Mouse (Mus musculus) mouse trophoblast stem cell (cell line): ENCODE results near the gene Cep57l1.
"Not testable (repeated sequence)": the region's sequence is repeated elsewhere in the genome, so short reads cannot be mapped to it uniquely, and the experiment has no call there.

Experiments used
- in situ Hi-C, 2 experiments: fragments of 300-500 bp; cut with MseI, MboI; formaldehyde crosslinking; loops; 2 replicates in 1 of 2; 3 replicates in 1 of 2; pipeline ENCODE4 v1.15.1; 2025

Cep57l1 gene

DNA sequence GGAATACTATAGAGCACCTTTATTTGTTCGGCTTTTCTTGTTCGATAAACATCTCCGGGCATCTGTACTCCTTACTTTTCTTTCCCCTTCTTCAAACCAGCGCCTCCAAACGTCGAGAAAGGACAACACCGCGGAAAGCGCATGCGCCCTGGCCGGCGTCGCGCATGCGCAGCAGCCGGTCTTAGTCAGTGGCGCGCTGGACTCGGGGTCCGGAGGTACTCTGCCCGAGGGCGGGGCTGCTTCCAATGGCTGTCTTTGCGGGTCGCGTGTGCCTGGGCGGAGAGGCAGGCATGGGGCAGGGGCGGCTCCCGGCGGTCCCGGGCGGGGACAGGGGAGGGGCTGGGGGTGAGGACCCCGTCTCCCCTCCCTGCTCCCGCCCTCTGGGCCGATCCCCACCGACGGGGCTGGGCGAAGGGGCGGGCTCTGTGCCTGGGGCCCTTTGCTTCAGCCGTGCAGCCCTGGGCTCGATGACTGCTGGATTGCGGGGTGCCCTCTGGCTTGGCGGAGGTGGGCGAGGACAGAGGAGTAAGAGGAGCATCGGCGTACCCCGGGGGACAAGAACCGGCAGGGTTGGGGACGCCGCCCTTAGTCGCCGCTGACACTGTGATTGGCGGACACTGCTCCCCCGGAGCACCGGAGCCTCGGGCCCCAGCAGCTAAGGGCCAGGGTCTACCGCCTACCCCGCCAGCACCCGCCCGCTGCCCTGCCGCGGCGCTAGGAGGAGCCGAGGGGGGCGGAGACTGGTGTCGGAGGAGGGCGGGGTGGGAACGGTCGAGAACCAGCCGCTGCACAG, at the start of gene Cep57l1, which contains the start of gene Sesn1:
Gene Cep57l1, minus strand, starts transcription at position 101 of the 793 bp plus-strand sequence.
Gene Sesn1, plus strand, starts transcription at position 165 of the 793 bp plus-strand sequence.
- in situ Hi-C loops, result no loop called here

DNA sequence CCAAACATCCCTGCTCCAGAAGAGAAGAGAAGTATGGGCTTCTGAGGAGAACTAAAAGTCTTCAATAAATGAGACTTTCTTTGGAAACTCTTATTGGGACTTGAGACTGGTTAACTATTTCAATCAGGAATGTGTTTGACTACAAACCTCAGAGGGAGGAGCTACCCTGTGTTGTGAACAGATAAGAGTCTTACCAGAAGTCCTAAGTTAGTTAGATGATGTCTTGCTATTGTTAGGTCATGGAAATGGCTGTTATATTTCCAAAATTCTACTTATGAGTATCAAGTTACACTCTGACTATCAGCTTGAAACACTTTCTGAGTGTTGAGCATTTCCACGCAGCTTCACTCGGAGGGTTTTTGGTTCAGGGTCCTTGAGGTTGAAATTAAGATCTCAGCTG, 39.0 kb upstream of the Cep57l1 start:
- in situ Hi-C loops, result no loop called here

DNA sequence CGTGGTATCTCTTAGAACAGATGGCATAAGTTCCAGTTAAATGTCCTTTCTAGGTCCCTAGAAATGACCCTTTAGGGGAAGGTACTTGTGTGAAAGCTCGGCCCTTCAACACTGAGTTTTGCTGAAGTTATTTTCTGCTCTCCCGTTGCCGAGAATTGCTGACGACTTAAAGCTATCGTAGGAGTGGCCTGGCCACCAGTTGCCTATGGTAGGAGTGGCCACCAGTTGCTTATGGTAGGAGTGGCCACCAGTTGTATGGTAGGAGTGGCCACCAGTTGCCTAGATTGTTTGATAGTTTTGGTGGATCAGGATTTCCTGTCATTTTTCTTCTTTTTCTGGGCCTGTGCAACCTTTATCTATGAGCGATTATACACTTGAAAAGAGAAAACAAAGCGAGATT, 38.1 kb upstream of the Cep57l1 start:
- in situ Hi-C loops, result no loop called here

DNA sequence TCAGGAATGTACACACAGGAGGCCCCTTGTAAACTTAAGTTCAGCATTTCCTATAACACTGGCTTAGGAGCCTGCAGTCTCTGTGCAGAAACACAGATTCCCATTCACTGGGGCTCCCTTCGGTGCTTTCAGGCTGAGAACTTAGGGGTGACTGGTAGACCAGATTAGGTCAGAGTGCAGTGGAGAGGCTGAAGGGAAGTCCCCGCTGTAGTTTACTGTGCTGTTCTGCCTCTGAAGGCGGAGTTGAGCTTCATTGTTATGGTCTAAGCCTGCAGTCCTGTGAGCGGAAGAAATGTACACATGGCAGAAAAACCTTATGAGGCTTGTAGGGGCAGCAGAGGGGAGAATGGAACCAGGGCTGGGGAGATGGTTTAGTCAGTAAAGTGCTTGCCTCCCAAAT, 29.2 kb upstream of the Cep57l1 start:
- in situ Hi-C loops, result loop anchor here in 1 of 2 experiments (10.0 kb wide), 2 partner anchors 116 to 456 kb away; no protein-coding TSS in a partner anchor

DNA sequence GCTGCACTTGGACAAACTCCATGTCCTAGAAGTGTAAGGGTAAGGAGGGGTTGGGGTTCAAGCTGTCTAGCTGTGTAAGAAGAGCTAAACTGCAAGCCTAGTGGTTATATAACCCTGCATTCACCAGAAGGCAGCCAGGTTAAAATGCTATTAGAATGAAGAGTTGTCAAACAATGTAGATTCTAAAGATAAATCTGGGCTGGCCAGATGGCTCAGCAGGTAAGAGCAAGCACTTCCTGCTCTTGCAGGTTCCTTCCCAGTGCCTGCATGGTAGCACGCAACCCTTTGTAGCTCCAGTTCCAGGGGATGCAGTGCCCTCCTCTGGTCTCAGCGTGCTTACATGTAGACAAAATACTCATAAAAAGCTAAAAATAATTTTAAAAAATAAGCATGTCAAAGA, 24.5 kb upstream of the Cep57l1 start:
- in situ Hi-C loops, result loop anchor here (5.0 to 10.0 kb wide), 3 partner anchors 121 to 461 kb away; no protein-coding TSS in a partner anchor

DNA sequence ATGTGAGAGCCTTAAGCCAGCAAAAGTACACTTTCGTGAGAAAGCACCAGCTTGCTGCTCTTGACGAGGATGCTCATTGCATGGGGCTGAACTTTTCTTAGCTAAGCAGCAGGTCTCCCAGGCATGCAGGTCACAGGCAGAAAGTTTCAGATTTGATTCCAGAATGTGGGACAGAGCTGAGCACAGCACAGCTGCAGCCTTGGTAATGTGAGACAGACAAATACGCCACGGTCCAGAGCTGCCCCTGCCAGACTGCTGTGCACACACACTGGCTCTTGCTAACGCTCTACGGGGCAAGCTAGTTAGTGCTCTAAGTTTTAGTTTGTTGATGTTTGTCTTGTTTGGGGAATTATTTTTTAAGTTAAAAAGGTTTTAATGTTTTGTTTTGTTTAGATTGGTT, 22.5 kb upstream of the Cep57l1 start:
- in situ Hi-C loops, result loop anchor here (5.0 to 10.0 kb wide), 3 partner anchors 123 to 463 kb away; no protein-coding TSS in a partner anchor

DNA sequence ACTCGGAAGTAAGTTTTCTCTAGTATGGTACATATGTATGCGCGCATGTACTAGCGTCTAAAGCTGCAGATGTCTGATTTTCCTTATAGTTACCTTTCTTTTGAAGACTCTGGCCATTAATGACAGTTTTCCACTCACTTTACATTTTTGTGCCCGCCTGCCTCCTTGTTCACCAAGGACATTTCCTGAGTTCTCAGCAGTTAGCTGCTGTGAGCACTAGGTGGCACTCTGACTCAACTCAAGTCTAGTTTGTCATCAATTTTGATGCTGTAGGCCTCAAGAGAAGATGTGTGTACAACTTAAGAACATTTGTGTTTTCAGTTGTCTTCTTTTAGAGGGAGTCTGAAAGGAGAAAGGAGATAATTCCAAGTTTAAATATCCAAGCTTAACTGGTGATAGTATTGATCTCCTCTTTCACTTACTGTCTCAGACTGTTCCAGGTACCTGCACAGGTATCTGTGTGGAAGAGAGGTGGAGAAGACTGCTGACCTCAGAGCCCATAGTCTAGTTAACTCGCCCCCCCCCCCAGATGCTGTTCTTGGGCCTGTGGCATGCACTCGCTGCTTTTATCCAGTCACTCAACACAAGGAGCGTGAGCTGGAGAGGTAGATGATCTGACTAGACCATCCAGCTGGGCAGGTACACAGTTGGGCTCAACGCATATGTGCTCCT, 21.3 kb upstream of the Cep57l1 start:
- in situ Hi-C loops, result loop anchor here (5.0 to 10.0 kb wide), 3 partner anchors 124 to 464 kb away; no protein-coding TSS in a partner anchor

DNA sequence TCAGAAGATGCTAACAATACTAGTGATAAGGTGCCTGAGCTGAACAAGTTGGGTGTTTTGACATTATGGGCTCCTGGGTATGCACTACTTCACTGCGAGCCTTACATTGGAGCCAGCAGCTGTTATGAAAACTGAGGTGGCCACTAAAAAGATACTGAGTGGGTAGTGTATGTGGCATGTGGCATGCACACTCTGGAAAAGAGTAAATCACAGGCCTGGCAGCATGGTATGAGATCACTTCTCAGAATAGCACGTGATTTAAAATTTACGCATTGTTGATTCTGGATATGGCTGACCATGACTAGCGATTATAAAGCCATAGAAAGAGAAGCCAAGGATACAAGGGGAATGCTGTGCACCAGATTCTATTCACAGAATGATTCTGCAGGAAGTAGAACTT, 20.8 kb upstream of the Cep57l1 start:
- in situ Hi-C loops, result loop anchor here (5.0 to 10.0 kb wide), 3 partner anchors 124 to 464 kb away; no protein-coding TSS in a partner anchor

DNA sequence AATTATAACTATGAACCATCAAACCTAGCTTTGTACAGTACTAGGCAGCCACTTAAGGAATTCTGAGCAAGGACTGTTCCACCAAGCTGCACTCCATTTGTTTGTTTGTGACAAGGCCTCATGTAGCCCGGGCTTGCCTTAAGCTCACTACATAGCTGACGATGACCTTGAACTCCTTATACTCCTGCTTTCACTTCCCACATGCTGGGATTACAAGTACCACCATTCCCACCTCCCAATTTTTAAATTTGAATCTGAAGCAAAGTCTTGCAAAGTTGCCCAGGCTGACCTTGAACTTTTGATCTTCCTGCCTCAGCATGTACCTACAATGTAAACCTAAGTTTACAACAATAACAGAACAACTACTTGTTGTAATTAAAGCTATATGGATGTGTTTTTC, 20.3 kb upstream of the Cep57l1 start:
- in situ Hi-C loops, result loop anchor here (5.0 to 10.0 kb wide), 4 partner anchors 125 to 465 kb away; no protein-coding TSS in a partner anchor

DNA sequence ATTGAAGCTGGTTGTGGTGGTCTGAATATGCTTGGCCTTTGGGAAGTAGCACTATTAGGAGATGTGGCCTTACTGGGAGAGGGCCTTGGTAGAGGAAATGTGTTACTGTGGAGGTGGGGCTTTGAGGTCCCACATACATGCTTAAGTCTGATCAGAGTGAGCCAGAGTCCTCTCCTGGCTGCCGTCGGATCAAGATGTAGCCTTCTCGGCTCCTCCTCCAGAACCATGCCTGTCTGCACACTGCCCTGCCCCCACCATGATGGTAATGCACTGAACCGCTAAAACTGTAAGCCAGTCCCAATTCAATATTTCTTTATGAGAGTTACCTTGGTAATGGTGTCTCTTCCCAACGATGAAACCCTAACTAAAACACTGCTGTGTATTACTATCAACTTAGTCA, 19.5 kb upstream of the Cep57l1 start:
- in situ Hi-C loops, result loop anchor here in 1 of 2 experiments (10.0 kb wide), 1 partner anchor 136 kb away; no protein-coding TSS in a partner anchor

DNA sequence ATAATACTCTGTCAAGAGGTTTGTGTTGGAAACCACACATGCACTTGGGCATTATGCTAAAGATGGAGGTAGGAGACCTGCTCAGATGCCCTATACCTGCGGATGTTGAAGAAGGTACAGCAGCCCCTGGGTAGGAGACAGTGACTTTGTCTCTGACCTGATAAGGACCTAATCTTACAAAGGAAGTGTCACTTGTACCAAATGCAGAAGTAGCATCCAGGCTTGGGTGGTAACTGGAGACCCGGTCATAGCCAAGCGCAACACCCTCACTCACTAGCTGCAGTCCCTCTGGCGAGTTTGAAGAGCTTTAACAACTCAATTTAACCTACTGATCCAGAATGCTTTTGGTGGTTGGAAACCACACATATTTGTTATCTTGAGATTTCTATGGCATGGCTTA, 18.1 kb upstream of the Cep57l1 start:
- in situ Hi-C loops, result loop anchor here in 1 of 2 experiments (10.0 kb wide), 1 partner anchor 137 kb away; no protein-coding TSS in a partner anchor

DNA sequence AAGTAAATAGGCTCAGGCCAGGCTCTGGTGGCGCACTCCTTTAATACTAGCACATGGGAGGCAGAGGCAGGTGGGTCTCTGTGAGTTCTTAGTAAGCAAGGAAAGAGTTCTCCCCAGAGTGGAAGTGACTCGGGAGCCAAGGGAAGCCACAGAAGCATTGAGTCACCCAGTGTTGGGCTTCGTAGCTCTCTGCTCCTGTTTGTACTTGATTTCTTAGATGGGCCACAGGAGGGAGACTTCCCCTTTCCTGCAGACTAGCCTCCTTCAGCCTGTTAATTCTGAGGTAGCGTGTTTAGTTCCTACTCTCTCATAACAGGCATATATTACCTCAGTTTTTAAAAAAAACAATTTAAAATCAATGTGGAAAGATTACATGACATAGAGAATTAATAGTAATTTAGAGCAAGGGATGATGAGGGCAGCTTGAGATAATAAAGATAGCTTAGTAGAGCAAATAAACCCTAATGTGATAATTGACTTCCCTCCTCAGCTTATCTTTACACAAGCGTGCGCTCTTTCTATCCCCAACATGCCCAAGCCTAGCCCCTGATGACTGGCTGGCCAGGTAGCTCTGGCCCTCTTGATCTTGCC, 16.9 kb upstream of the Cep57l1 start:
- in situ Hi-C loops, result loop anchor here in 1 of 2 experiments (10.0 kb wide), 1 partner anchor 138 kb away; no protein-coding TSS in a partner anchor

DNA sequence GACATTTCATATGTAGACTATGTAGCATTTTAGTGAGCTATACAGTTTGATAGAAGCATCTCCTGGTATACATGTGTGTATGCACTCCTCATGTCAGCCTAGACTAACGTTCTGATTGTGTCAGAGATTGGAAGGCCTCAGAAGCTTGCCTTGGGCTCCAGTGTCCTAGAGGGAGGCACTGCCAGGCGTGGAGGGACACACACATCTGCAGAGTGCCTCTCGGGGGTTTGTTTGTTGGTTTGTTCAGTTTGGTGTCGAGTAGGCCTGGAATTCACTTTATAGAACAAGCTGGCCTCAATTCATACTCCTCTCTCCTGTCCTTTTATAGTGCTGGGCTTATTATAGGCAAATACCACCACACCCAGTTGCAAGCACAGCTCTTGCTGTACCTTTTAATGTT, 16.3 kb upstream of the Cep57l1 start:
- in situ Hi-C loops, result loop anchor here in 1 of 2 experiments (10.0 kb wide), 1 partner anchor 139 kb away; no protein-coding TSS in a partner anchor

DNA sequence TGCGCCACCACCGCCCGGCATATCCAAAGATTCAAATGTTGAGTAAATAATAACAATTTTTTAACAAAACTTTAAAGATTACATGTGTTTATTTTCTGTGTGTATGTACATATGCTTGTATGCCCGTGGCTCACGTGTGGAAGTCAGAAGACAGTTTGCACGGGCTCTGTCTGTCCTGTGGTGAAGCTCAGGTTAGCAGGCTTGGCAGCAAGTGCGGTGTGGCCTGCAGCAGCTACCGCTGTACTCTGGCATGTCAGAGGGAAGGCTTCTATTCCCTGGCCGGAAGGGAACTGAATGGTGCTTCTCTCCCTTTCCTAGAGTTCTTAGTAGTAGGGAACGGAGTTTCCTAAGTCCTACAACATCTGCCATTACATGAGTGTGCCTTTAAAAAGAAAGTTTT, 15.4 kb upstream of the Cep57l1 start:
- in situ Hi-C loops, result loop anchor here in 1 of 2 experiments (10.0 kb wide), 1 partner anchor 140 kb away; no protein-coding TSS in a partner anchor

DNA sequence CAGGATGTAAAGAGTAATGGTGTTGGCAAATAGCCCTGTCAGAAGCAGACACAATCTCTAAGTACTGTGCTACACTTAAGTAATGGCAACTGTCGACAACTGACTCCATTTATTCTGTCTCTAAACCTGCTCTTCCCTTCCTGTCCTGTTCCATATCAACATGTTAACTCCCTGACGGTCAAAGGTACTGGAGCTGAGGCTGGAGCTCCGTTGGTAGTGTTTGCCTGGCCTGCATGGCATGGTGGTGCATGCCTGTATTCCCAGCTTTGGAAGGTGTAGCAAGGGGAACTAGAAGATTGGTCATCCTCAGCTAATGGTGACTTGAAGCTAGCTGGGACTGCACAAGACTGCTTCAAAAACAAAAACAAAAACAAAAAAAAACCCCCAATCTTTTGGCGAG, 14.2 kb upstream of the Cep57l1 start:
- in situ Hi-C loops, result loop anchor here in 1 of 2 experiments (10.0 kb wide), 1 partner anchor 141 kb away; no protein-coding TSS in a partner anchor

DNA sequence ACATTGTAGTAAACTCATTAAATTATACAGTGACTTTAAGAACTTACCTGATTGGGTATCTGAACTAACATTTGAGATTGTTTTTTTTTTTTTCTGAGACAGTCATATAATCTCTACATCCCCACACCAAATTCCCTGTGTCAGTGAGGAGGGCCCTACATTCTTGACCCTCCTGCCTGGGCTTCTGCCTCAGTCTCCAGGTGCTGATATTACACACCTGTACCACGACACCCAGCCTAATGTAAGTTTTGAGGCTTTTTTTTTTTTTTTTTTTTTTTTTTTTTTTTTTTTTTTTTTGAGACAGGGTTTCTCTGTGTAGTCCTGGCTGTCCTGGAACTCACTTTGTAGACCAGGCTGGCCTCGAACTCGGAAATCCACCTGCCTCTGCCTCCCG, 13.6 kb upstream of the Cep57l1 start:
- in situ Hi-C loops, result loop anchor here in 1 of 2 experiments (10.0 kb wide), 1 partner anchor 142 kb away; no protein-coding TSS in a partner anchor

DNA sequence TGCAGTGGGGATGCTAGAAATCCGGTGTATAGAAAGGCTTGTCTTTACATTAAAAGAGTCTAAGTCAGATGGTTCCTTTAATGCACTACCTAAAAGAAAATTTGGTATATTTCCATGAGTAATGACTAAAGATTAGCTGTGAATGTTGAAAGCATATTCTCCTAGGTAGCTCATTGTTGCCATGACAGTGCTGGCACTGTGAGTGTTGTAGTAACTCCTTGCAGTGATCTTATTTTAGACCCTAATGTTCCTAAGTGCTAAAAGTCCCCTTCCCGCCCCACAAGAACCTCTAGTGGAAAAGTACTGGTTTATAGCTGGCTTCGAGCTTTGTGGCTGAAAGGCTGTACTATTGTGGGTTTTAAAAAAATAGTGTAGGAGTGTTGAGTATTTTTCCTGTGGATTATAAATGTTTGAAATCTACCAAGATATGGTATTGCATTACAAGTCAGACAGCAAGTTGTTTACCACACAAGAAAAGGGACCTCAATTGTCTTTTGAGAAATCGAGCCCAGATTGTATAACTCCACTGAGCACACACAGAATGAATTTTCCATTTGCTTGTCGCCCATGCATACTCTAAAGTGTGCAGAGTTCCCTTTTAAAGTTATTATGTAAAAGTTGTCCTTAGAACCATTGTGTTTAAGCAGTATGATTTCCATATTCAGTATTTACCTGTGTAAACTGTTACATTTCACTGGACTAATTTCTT, 13.1 kb upstream of the Cep57l1 start:
- in situ Hi-C loops, result loop anchor here in 1 of 2 experiments (10.0 kb wide), 1 partner anchor 142 kb away; no protein-coding TSS in a partner anchor

DNA sequence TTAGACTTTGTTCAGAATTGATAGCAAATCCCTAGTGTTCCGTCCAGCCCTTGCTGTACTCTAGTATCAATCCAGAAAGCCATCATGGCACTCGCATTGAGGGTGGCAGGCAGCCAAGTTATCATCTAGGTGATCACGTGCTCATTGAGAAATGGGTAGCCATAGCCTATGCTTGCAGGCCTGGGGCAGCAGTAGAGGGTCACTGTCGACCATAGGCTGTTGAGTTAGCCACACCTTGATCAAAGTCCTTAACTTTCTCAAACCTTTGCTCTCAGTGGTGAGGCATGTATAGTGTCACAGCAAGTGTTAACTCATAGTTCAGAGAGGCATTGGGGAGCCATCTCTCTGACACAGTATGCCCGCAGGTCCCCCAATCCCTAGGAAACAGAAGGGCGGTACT, 11.5 kb upstream of the Cep57l1 start:
- in situ Hi-C loops, result loop anchor here in 1 of 2 experiments (10.0 kb wide), 1 partner anchor 144 kb away; no protein-coding TSS in a partner anchor

DNA sequence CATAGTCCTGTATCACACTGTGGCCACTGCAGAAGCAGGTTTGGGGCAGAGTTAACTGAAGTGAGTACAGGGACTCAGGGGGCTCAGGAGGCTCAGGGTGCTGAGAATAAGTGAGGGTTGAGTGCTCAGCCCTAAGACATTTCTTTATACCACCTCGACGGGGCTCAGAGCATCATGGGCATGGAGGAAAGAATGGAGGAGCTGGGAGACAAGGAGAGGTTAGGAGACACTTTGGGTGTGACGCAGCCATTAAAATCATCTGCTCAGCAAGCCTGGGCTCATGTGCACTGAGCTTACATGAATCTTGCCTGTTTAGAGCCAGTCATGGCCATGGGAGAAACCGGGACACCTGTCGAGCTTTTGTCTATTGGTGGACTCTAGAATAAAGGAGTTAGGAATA, 10.7 kb upstream of the Cep57l1 start:
- in situ Hi-C loops, result loop anchor here in 1 of 2 experiments (10.0 kb wide), 1 partner anchor 144 kb away; no protein-coding TSS in a partner anchor

DNA sequence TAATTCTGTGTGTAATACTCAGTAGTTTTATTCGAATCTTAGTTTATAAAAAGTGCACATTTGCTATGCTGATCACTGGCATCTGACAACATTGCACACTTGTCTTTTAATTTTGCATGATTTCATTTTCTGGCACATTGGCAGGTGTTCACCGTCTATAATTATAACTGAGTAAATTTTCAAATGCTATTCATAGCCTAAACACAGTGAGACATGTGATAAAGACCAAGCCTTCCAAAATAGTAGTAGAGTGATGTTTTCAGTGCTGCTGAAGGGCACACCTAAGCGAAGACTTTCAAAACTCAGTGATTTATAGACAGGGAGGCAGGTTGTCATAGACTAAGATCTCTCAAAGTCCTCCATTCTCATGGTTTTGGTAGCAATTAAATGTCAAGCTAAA, 9.6 kb upstream of the Cep57l1 start:
- in situ Hi-C loops, result no loop called here

DNA sequence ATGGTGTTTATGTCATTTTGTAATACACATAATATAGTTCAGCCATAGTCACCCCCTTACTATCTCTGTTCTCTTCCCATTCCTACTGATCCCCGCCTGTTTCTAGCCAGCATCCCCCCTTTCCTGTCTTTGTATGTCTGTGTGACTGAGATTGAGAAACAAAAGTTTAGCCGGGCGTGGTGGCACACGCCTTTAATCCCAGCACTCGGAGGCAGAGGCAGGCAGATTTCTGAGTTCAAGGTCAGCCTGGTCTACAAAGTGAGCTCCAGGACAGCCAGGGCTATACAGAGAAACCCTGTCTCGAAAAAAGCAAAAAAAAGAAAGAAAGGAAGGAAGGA, 9.0 kb upstream of the Cep57l1 start:
- in situ Hi-C loops, result not testable (repeated sequence)
